Mouse (Mus musculus) cerebellum, adult 2 months (tissue): ENCODE data around the gene Azin2. TPM values are rescaled to one million over a fixed set of nuclear protein-coding genes. Genes with fewer than 3 reads are reported as not detected.

Experiments
- DNase-seq, 2 experiments: peaks; one replicate each; pipeline ENCODE4 v3.0.0; 2021
- H3K27ac ChIP-seq: fragments of 200-500 bp; 2 replicates; pipeline ENCODE4 v1.5.1; 2012; ENCODE audit warnings: low read length, control low read depth, inconsistent platforms; ENCODE audit not compliant: insufficient read depth
- H3K27me3 ChIP-seq: fragments of 200-500 bp; 2 replicates; pipeline ENCODE4 v1.6.1; 2012; ENCODE audit warnings: inconsistent platforms, mild to moderate bottlenecking, low read length, moderate library complexity; ENCODE audit not compliant: control insufficient read depth, insufficient read depth
- H3K4me1 ChIP-seq: fragments of 200-500 bp; 2 replicates; pipeline ENCODE4 v1.6.1; 2011; ENCODE audit warnings: low read length; ENCODE audit not compliant: control insufficient read depth, insufficient read depth
- H3K4me3 ChIP-seq: fragments of 200-500 bp; replicated peaks from 2 replicates; pipeline ENCODE3; 2011; ENCODE audit warnings: mild to moderate bottlenecking, low read depth, low read length, control low read depth; ENCODE audit not compliant: insufficient read depth
- CTCF ChIP-seq: fragments of 200-500 bp; IDR thresholded peaks from 2 replicates; pipeline ENCODE4 v1.5.1; 2011; ENCODE audit warnings: low read depth, mild to moderate bottlenecking, control low read depth, low read length, moderate library complexity, borderline replicate concordance; ENCODE audit not compliant: insufficient read depth
- POLR2A ChIP-seq: fragments of 200-500 bp; IDR thresholded peaks from 2 replicates; pipeline ENCODE4 v1.6.1; 2011; ENCODE audit warnings: low read length, control low read depth, borderline replicate concordance; ENCODE audit not compliant: insufficient read depth
- WGBS: fragments of 180-500 bp; shearing (Covaris S2); methylation state at CpG from one replicate; pipeline ENCODE4 v1.1.7; 2018; 5-methylcytosine and 5-hydroxymethylcytosine counted together
- polyA plus RNA-seq: library from polyadenylated mRNA; depleted of rRNA; stranded (reverse); fragments of >200 nt; gene quantifications from 2 replicates; pipeline ENCODE4 v1.2.3, GENCODE M21; 2012

The Azin2 gene
- polyA plus RNA-seq, 1 experiment = 64.6 TPM

DNA sequence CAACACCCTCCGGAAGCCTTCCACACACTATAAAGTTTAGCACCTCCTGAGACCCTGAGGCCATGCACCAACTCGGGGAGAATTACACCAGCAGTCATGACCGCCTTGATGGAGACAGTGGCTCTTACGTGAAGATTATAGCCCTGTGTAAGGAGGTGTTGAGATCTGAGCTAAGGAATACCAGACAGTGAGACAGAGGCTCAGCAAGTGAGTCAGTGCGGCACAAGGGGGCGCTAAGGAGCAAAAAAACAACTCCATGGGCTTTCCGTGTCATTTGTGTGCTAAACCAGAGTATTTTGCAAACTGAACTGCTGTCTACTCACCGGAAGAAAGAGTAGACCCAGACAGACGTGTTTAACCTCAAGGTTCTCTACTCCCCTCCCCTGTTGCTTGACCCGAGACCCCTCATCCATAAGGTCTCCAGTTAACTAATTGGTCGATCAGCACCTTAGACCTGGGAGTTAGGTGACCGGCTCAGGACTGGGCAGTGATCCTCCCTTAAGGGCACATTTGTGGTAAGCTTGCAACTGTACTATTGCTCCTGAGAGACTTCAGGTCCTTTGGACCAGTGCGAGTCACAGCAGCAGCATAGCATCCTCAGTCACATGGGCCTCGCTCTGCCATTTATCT is 8.9 kb upstream of the Azin2 start:
- no peak overlapping the region for H3K4me3 ChIP-seq
- no peak overlapping the region for H3K27ac ChIP-seq
- 44% methylated on average over 14 of the region's 14 CpGs for WGBS
- DNase-seq = peak; percentile 69 to 82
- TF ChIP-seq CTCF (peak; percentile 88), POLR2A (no peak)
- no peaks in the 10 kb centered on the region for H3K4me1 ChIP-seq
- H3K27me3 ChIP-seq = no peaks in the 10 kb centered on the region

DNA sequence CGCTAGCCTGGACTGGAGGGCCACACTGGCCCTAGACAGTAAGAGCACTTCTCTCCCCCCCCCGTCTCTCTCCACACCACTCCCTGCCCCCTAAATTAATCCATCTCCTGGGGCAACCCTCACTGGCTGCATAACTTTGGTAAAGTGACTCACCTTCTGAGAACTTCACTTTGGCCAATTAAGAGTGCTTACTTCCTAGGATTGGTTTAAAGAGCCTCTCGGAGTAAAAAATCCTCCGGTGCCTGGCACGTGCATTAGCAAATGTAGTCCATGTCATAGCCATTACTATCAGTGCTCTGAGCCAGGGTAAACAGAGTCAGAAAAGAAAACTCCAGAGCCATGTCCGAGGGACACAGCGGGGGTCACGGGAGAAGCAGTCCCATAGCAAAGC is 8.2 kb upstream of the Azin2 start:
- Histone ChIP-seq H3K4me1 (no peaks in the 10 kb centered on the region), H3K4me3 (no peak overlapping the region), H3K27ac (no peak overlapping the region), H3K27me3 (no peaks in the 10 kb centered on the region)
- no peak for TF ChIP-seq CTCF
- TF ChIP-seq POLR2A = no peak
- WGBS = 86% methylated on average over 7 of the region's 8 CpGs
- DNase-seq = no peak

DNA sequence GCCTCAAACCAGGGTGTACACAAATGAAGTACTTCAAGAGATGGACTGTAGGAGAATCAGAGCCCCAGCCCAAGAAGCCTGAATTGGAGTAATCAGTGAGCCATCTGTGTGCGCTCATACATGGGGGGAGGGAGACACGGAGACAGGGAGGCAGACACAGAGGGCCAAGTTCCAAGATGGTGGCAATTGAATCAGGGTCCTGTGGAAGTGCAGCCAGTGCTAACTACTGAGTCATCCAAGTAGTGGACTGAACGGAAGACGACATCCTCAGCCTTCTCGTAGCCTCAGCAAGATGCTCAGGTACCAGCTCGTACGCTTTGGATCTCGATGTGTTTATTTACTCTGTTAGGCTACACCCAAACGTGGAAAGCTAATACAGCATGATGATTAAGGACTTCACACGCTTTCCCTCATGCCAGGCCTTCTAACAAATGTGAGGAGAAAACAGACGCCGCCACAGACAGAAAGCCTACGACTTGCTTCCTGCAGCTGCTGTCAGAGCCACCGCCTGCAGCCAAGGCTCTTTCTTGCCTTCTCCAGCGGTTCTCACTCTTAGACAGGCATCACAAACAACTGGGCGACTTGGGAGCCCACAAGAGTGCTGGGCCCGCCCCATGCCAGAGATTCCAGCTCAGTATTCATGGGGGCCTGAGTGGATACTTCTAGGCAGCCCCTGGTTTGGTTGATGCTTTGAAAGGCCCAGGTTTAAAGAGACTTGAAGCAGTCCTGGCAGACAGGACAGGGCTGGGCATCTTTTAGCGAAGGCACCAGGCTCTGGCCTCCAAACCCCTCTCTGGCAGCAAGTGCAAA is 7.6 kb upstream of the Azin2 start:
- WGBS = 79% methylated on average over 18 of the region's 18 CpGs
- no peaks in the 10 kb centered on the region for H3K27me3 ChIP-seq

DNA sequence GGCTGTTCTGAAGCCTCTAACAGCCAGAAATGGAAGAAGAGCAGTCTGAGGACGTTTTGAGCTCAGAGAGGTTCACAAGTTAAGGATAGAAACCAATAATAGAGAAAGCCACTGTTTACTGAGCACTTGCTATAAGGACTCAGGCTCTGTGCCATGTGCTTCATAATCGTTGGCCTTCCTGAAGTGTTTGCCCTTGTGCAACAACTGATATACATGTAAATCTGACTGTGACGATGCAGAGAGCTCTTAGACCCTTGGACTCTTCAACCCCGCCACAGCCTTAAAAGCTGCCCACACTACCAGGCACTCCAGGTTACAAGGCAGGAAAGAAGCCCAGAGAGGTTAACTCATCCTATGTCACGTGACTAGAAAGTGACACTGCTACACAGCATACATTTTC is 6.8 kb upstream of the Azin2 start:
- Histone ChIP-seq H3K4me1 (no peaks in the 10 kb centered on the region), H3K27ac (no peak overlapping the region), H3K4me3 (no peak overlapping the region), H3K27me3 (no peaks in the 10 kb centered on the region)
- 82% methylated on average over 5 of the region's 5 CpGs for WGBS
- DNase-seq = no peak
- TF ChIP-seq CTCF (no peak), POLR2A (no peak)

More for the DNA sequence above, 7.6 kb upstream of the Azin2 start:
- Histone ChIP-seq H3K27ac (no peak overlapping the region), H3K4me3 (no peak overlapping the region), H3K4me1 (no peaks in the 10 kb centered on the region)
- TF ChIP-seq CTCF (no peak), POLR2A (no peak)
- no peak for DNase-seq

DNA sequence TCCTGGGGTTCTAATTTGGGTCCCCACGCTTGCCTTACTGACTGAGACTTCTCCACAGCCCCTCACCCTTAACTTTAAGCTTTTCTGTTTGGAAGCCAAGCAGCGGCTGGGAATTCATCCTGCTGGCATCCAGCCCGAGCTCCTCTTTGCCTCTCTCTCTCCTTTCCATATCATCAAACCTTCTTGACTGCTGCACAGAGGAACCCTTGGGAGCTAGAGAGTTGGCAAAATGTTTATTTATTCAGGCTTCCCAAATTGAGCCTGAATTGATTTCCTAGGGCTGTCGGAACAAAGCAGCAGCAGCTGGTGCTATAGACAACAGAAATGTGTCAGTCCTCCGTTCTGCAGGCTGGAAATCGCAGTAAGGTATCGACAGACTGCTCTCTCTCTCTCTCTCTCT is 4.5 kb upstream of the Azin2 start:
- Histone ChIP-seq H3K27me3 (no peaks in the 10 kb centered on the region), H3K27ac (no peak overlapping the region), H3K4me3 (no peak overlapping the region), H3K4me1 (no peaks in the 10 kb centered on the region)
- DNase-seq = no peak
- 25% methylated on average over 7 of the region's 7 CpGs for WGBS
- TF ChIP-seq CTCF = no peak
- no peak for TF ChIP-seq POLR2A

DNA sequence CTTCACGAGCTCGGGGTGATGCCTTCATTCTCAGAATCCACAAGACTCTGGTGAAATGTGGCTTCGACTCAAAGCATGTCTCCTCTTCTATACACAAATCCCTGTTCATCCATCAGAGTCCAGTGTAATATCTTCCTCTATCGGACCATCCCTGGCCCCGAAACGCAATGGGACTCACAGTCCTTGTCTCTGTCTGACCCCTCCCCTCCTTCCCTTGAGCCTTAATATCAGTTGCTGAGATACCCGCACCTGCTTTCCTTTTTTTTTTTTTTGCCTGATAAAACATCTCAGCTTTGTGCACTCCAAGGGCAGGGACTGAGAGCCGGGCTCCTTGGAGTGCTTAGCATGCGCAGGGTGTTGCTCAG is 666 bp upstream of the Azin2 start:
- TF ChIP-seq POLR2A (no peak), CTCF (no peak)
- no peaks in the 10 kb centered on the region for H3K27me3 ChIP-seq
- peaks cover 14% of the 10 kb centered on the region for H3K4me1 ChIP-seq
- WGBS = 3% methylated on average over 9 of the region's 9 CpGs
- DNase-seq = peak in 1 of 2 experiments; percentile 18
- H3K27ac ChIP-seq = no peak overlapping the region
- peak overlapping the region; percentile 69 for H3K4me3 ChIP-seq

DNA sequence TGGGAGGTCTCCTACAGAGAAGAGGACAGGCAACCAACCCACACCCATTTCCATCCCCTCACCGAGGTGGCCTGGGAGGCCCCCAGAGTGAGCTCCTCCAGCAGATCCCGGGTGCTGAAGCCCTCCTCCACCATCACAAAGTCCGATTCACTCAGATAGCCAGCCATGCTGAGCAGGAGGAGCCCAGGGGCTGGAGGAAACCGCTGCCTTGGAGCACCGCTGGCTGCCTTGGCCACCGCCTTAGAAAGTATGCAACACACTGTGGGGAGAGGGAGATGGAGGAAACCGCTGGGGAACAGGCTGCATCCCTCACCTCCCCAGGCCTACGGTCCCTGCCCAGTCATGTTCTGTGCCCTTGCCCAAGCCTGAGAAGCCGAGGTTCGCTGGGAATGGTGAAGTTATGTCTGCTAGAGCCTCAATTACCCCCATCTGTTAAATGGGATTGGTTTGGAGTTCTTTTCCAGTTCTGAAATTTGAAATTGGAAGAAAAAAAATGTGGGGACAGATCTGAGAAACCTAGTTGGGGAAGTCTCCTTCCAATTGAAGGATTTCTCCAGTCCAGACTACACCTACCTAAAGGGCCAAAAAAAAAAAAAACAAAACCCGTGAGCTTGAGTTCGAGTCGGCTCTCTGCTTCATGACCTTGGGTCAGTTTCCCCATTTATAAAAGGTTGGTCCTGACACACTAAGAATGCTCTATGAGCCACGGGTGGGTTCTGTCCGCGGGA is 777 bp downstream of the Azin2 start:
- 26% methylated on average over 16 of the region's 16 CpGs for WGBS
- Histone ChIP-seq H3K27me3 (no peaks in the 10 kb centered on the region), H3K4me3 (peak overlapping the region; percentile 77), H3K4me1 (peaks cover 14% of the 10 kb centered on the region), H3K27ac (peak overlapping the region; percentile 77)
- peak; percentile 21 to 44 for DNase-seq
- TF ChIP-seq POLR2A = no peak
- no peak for TF ChIP-seq CTCF
